Mouse (Mus musculus): Measurements from ENCODE around the gene Fam117b. TPM values are rescaled to one million over a fixed set of nuclear protein-coding genes. Genes with fewer than 3 reads are reported as not detected.

The Fam117b gene
- polyA plus RNA-seq, 1 experiment from 2014 or later = 2.9 TPM

GRCm38 (mm10) chr1:59894025-59894424, 18.8 kb upstream of the Fam117b start:
- no peaks in the 10 kb centered on the region for H3K36me3 ChIP-seq (ENCODE audit: control insufficient read depth, insufficient read depth, low read length)
- H3K9ac ChIP-seq (ENCODE audit: low read depth, low read length) = no peak overlapping the region
- ATAC-seq = peak; percentile 47
- no peaks in the 10 kb centered on the region for H3K27me3 ChIP-seq (replicated peaks; ENCODE audit: control insufficient read depth, insufficient read depth, low read length)
- H3K4me1 ChIP-seq (ENCODE audit: control insufficient read depth, insufficient read depth, low read length) = 0 out of 2 replicates have a peak, but pooled peaks cover 2% of the 10 kb centered on the region
- H3K4me2 ChIP-seq (ENCODE audit: low read depth, low read length) = no peak overlapping the region
- WGBS = 64% methylated on average over 4 of the region's 4 CpGs
- no peak overlapping the region for H3K4me3 ChIP-seq (ENCODE audit: low read length)
- no peaks in the 10 kb centered on the region for H3K9me3 ChIP-seq (ENCODE audit: control insufficient read depth, low read length)
- H3K27ac ChIP-seq (ENCODE audit: low read length) = no peak overlapping the region

GRCm38 (mm10) chr1:59895456-59895855, 17.4 kb upstream of the Fam117b start:
- H3K4me3 ChIP-seq (ENCODE audit: low read length) = no peak overlapping the region
- no peak overlapping the region for H3K4me2 ChIP-seq (ENCODE audit: low read depth, low read length)
- no peaks in the 10 kb centered on the region for H3K36me3 ChIP-seq (ENCODE audit: control insufficient read depth, insufficient read depth, low read length)
- H3K9ac ChIP-seq (ENCODE audit: low read depth, low read length) = no peak overlapping the region
- no peak for ATAC-seq
- H3K27me3 ChIP-seq (replicated peaks; ENCODE audit: control insufficient read depth, insufficient read depth, low read length) = no peaks in the 10 kb centered on the region
- 48% methylated on average over 4 of the region's 4 CpGs for WGBS
- no peaks in the 10 kb centered on the region for H3K9me3 ChIP-seq (ENCODE audit: control insufficient read depth, low read length)
- H3K27ac ChIP-seq (ENCODE audit: low read length) = no peak overlapping the region
- H3K4me1 ChIP-seq (ENCODE audit: control insufficient read depth, insufficient read depth, low read length) = 0 out of 2 replicates have a peak, but pooled peaks cover 4% of the 10 kb centered on the region

GRCm38 (mm10) chr1:59897147-59897798, 15.5 kb upstream of the Fam117b start:
- no peak overlapping the region for H3K27ac ChIP-seq (ENCODE audit: low read length)
- ATAC-seq = peak; percentile 53
- WGBS = 48% methylated on average over 5 of the region's 5 CpGs

GRCm38 (mm10) chr1:59899679-59900078, 13.1 kb upstream of the Fam117b start:
- H3K27ac ChIP-seq (ENCODE audit: low read length) = peak overlapping the region; percentile 43; the same call in 1 of the 2 replicates
- no peaks in the 10 kb centered on the region for H3K36me3 ChIP-seq (ENCODE audit: control insufficient read depth, insufficient read depth, low read length)
- H3K9ac ChIP-seq (ENCODE audit: low read depth, low read length) = no peak overlapping the region
- no peak overlapping the region for H3K4me2 ChIP-seq (ENCODE audit: low read depth, low read length)
- ATAC-seq = peak; percentile 63
- H3K27me3 ChIP-seq (replicated peaks; ENCODE audit: control insufficient read depth, insufficient read depth, low read length) = no peaks in the 10 kb centered on the region
- H3K4me3 ChIP-seq (ENCODE audit: low read length) = no peak overlapping the region
- H3K9me3 ChIP-seq (ENCODE audit: control insufficient read depth, low read length) = no peaks in the 10 kb centered on the region
- 50% methylated on average over 2 of the region's 2 CpGs for WGBS
- H3K4me1 ChIP-seq (ENCODE audit: control insufficient read depth, insufficient read depth, low read length) = peaks cover 7% of the 10 kb centered on the region; the same call in 1 of the 2 replicates

More at GRCm38 (mm10) chr1:59897147-59897798, 15.5 kb upstream of the Fam117b start:
- H3K27me3 ChIP-seq (replicated peaks; ENCODE audit: control insufficient read depth, insufficient read depth, low read length) = no peaks in the 10 kb centered on the region
- no peaks in the 10 kb centered on the region for H3K9me3 ChIP-seq (ENCODE audit: control insufficient read depth, low read length)
- H3K4me1 ChIP-seq (ENCODE audit: control insufficient read depth, insufficient read depth, low read length) = 0 out of 2 replicates have a peak, but pooled peaks cover 4% of the 10 kb centered on the region
- no peak overlapping the region for H3K9ac ChIP-seq (ENCODE audit: low read depth, low read length)
- H3K4me3 ChIP-seq (ENCODE audit: low read length) = no peak overlapping the region
- no peak overlapping the region for H3K4me2 ChIP-seq (ENCODE audit: low read depth, low read length)
- no peaks in the 10 kb centered on the region for H3K36me3 ChIP-seq (ENCODE audit: control insufficient read depth, insufficient read depth, low read length)

GRCm38 (mm10) chr1:59901082-59901876, 11.5 kb upstream of the Fam117b start:
- no peak for ATAC-seq
- Histone ChIP-seq H3K36me3 (ENCODE audit: control insufficient read depth, insufficient read depth, low read length) (no peaks in the 10 kb centered on the region), H3K27me3 (replicated peaks; ENCODE audit: control insufficient read depth, insufficient read depth, low read length) (no peaks in the 10 kb centered on the region), H3K9ac (ENCODE audit: low read depth, low read length) (no peak overlapping the region), H3K9me3 (ENCODE audit: control insufficient read depth, low read length) (no peaks in the 10 kb centered on the region), H3K4me1 (ENCODE audit: control insufficient read depth, insufficient read depth, low read length) (peaks cover 10% of the 10 kb centered on the region), H3K4me3 (ENCODE audit: low read length) (no peak overlapping the region), H3K4me2 (ENCODE audit: low read depth, low read length) (no peak overlapping the region), H3K27ac (ENCODE audit: low read length) (no peak overlapping the region)
- 91% methylated on average over 5 of the region's 5 CpGs for WGBS

GRCm38 (mm10) chr1:59902634-59903033, 10.2 kb upstream of the Fam117b start:
- Histone ChIP-seq H3K27ac (ENCODE audit: low read length) (no peak overlapping the region), H3K9ac (ENCODE audit: low read depth, low read length) (no peak overlapping the region), H3K4me2 (ENCODE audit: low read depth, low read length) (no peak overlapping the region), H3K4me3 (ENCODE audit: low read length) (no peak overlapping the region), H3K36me3 (ENCODE audit: control insufficient read depth, insufficient read depth, low read length) (no peaks in the 10 kb centered on the region), H3K27me3 (replicated peaks; ENCODE audit: control insufficient read depth, insufficient read depth, low read length) (no peaks in the 10 kb centered on the region), H3K9me3 (ENCODE audit: control insufficient read depth, low read length) (no peaks in the 10 kb centered on the region), H3K4me1 (ENCODE audit: control insufficient read depth, insufficient read depth, low read length) (peaks cover 10% of the 10 kb centered on the region)
- no peak; the same call in 1 of the 2 replicates for ATAC-seq
- WGBS = 13% methylated on average over 3 of the region's 3 CpGs

- H3K9ac ChIP-seq (ENCODE audit: low read depth, low read length) = no peak overlapping the region
- no peak for ATAC-seq
- no peak overlapping the region for H3K4me3 ChIP-seq (ENCODE audit: low read length)
- WGBS = 92% methylated on average over 6 of the region's 6 CpGs
- peaks cover 6% of the 10 kb centered on the region for H3K4me1 ChIP-seq (ENCODE audit: control insufficient read depth, insufficient read depth, low read length)
- no peak overlapping the region for H3K27ac ChIP-seq (ENCODE audit: low read length)
- H3K4me2 ChIP-seq (ENCODE audit: low read depth, low read length) = no peak overlapping the region
- no peaks in the 10 kb centered on the region for H3K36me3 ChIP-seq (ENCODE audit: control insufficient read depth, insufficient read depth, low read length)
- no peaks in the 10 kb centered on the region for H3K9me3 ChIP-seq (ENCODE audit: control insufficient read depth, low read length)
- H3K27me3 ChIP-seq (replicated peaks; ENCODE audit: control insufficient read depth, insufficient read depth, low read length) = no peaks in the 10 kb centered on the region
Observed at GRCm38 (mm10) chr1:59904630-59905295, 8.0 kb upstream of the Fam117b start.

GRCm38 (mm10) chr1:59905916-59906315, 6.9 kb upstream of the Fam117b start:
- 79% methylated on average over 2 of the region's 2 CpGs for WGBS
- Histone ChIP-seq H3K36me3 (ENCODE audit: control insufficient read depth, insufficient read depth, low read length) (no peaks in the 10 kb centered on the region), H3K9ac (ENCODE audit: low read depth, low read length) (no peak overlapping the region), H3K27me3 (replicated peaks; ENCODE audit: control insufficient read depth, insufficient read depth, low read length) (no peaks in the 10 kb centered on the region), H3K4me2 (ENCODE audit: low read depth, low read length) (no peak overlapping the region), H3K4me3 (ENCODE audit: low read length) (no peak overlapping the region), H3K27ac (ENCODE audit: low read length) (no peak overlapping the region), H3K4me1 (ENCODE audit: control insufficient read depth, insufficient read depth, low read length) (peaks cover 6% of the 10 kb centered on the region), H3K9me3 (ENCODE audit: control insufficient read depth, low read length) (no peaks in the 10 kb centered on the region)
- ATAC-seq = no peak

GRCm38 (mm10) chr1:59906819-59907521, 5.8 kb upstream of the Fam117b start:
- no peak overlapping the region for H3K4me3 ChIP-seq (ENCODE audit: low read length)
- H3K4me1 ChIP-seq (ENCODE audit: control insufficient read depth, insufficient read depth, low read length) = peaks cover 6% of the 10 kb centered on the region
- no peaks in the 10 kb centered on the region for H3K36me3 ChIP-seq (ENCODE audit: control insufficient read depth, insufficient read depth, low read length)
- no peak overlapping the region for H3K4me2 ChIP-seq (ENCODE audit: low read depth, low read length)
- ATAC-seq = no peak
- no peaks in the 10 kb centered on the region for H3K27me3 ChIP-seq (replicated peaks; ENCODE audit: control insufficient read depth, insufficient read depth, low read length)
- no peaks in the 10 kb centered on the region for H3K9me3 ChIP-seq (ENCODE audit: control insufficient read depth, low read length)
- 84% methylated on average over 13 of the region's 13 CpGs for WGBS
- H3K27ac ChIP-seq (ENCODE audit: low read length) = no peak overlapping the region
- H3K9ac ChIP-seq (ENCODE audit: low read depth, low read length) = no peak overlapping the region

All from intestine, embryonic 16.5 days (tissue).